Mouse (Mus musculus): ENCODE data around the gene Bdkrb1. TPM values are rescaled to one million over a fixed set of nuclear protein-coding genes. Genes with fewer than 3 reads are reported as not detected.

The Bdkrb1 gene
- polyA plus RNA-seq, 1 experiment from 2014 or later = not detected

DNA sequence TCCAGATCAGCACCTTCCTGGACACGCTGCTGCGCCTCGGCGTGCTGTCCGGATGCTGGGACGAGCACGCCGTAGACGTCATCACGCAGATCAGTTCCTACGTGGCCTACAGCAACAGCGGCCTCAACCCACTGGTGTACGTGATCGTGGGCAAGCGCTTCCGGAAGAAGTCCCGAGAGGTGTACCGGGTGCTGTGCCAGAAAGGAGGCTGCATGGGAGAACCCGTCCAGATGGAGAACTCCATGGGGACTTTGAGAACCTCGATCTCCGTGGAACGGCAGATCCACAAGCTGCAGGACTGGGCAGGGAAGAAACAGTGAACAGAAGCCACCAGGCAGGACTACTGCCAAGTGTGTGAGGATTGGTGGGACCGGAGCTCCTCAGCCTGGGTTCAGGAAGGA is 10.5 kb upstream of the Bdkrb1 start:
- no peak overlapping the region for H3K4me3 ChIP-seq (ENCODE audit: low read depth, low read length)
- 89% methylated on average over 23 of the region's 23 CpGs for WGBS (ENCODE audit: insufficient replicate concordance)
- H3K36me3 ChIP-seq (replicated peaks; ENCODE audit: insufficient read depth, low read length) = no peaks in the 10 kb centered on the region
- no peak overlapping the region for H3K4me2 ChIP-seq (ENCODE audit: low read depth, low read length)
- ATAC-seq = no peak
- no peak for DNase-seq
- TF ChIP-seq CTCF (IDR thresholded peaks at IDR 0.05; ENCODE audit: low read depth) = no peak
- no peak for TF ChIP-seq EP300 (IDR thresholded peaks at IDR 0.05; ENCODE audit: low read depth)
- no peaks in the 10 kb centered on the region for H3K27me3 ChIP-seq (ENCODE audit: insufficient read depth, low read length)
- no peak overlapping the region for H3K9ac ChIP-seq (replicated peaks)
- H3K9me3 ChIP-seq (ENCODE audit: low read length) = no peaks in the 10 kb centered on the region
- no peaks in the 10 kb centered on the region for H3K4me1 ChIP-seq (ENCODE audit: insufficient read depth)
- H3K27ac ChIP-seq (ENCODE audit: low read depth) = no peak overlapping the region

DNA sequence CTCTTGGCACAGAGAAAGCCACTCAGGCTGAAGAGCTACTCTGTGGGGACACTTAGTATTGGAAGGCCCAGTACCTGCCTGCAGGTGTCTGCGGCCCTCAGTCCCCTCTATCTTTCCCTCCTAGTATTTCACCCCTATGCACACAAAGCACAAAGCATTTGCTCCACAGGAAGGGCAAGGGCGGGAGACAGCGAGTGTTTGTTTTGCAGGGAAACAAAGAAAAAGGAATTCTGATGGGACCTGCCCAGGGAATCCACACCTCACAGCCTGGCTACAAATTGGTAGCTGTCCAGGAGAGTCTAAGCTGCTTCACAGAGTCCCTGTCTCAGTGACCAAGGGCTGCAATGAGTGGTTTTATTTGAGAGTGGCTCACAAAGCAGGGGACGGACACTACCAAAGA is 9.4 kb upstream of the Bdkrb1 start:
- no peaks in the 10 kb centered on the region for H3K9me3 ChIP-seq (ENCODE audit: low read length)
- no peak overlapping the region for H3K4me2 ChIP-seq (ENCODE audit: low read depth, low read length)
- no peak overlapping the region for H3K27ac ChIP-seq (ENCODE audit: low read depth)
- H3K27me3 ChIP-seq (ENCODE audit: insufficient read depth, low read length) = no peaks in the 10 kb centered on the region
- H3K4me3 ChIP-seq (ENCODE audit: low read depth, low read length) = no peak overlapping the region
- H3K9ac ChIP-seq (replicated peaks) = no peak overlapping the region
- H3K36me3 ChIP-seq (replicated peaks; ENCODE audit: insufficient read depth, low read length) = no peaks in the 10 kb centered on the region
- ATAC-seq = no peak
- WGBS (ENCODE audit: insufficient replicate concordance) = 62% methylated on average over 4 of the region's 4 CpGs
- H3K4me1 ChIP-seq (ENCODE audit: insufficient read depth) = no peaks in the 10 kb centered on the region
- TF ChIP-seq EP300 (IDR thresholded peaks at IDR 0.05; ENCODE audit: low read depth) = no peak
- no peak for TF ChIP-seq CTCF (IDR thresholded peaks at IDR 0.05; ENCODE audit: low read depth)
- DNase-seq = no peak

DNA sequence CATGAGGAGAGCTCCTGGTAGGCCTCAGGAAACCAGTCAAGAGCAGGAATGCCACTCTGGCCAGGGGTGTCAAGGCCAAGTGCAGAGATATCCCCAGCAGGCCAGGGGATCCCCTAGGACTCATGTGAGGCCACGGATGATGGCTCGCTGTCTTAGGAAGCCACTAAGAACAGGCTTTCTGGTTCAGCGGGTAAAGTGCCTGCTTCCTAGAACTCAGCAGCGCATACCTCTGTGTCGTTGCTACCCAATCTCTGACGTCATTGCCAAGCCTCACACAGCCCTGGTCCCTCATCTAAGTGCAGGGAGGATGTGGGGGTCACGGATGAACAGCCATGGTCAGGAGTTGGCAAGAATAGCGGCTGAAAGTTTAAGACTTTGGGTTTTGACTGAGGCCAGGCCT is 5.8 kb upstream of the Bdkrb1 start:
- DNase-seq = no peak
- ATAC-seq = peak; percentile 48; the same call in 1 of the 2 replicates
- WGBS (ENCODE audit: insufficient replicate concordance) = 77% methylated on average over 8 of the region's 8 CpGs
- Histone ChIP-seq H3K9me3 (ENCODE audit: low read length) (no peaks in the 10 kb centered on the region), H3K27ac (ENCODE audit: low read depth) (no peak overlapping the region), H3K4me2 (ENCODE audit: low read depth, low read length) (no peak overlapping the region), H3K4me3 (ENCODE audit: low read depth, low read length) (no peak overlapping the region), H3K36me3 (replicated peaks; ENCODE audit: insufficient read depth, low read length) (no peaks in the 10 kb centered on the region), H3K9ac (replicated peaks) (no peak overlapping the region), H3K27me3 (ENCODE audit: insufficient read depth, low read length) (no peaks in the 10 kb centered on the region), H3K4me1 (ENCODE audit: insufficient read depth) (no peaks in the 10 kb centered on the region)
- TF ChIP-seq EP300 (IDR thresholded peaks at IDR 0.05; ENCODE audit: low read depth) = no peak

- Histone ChIP-seq H3K4me1 (ENCODE audit: insufficient read depth) (no peaks in the 10 kb centered on the region), H3K4me2 (ENCODE audit: low read depth, low read length) (no peak overlapping the region), H3K27ac (ENCODE audit: low read depth) (no peak overlapping the region), H3K36me3 (replicated peaks; ENCODE audit: insufficient read depth, low read length) (no peaks in the 10 kb centered on the region), H3K27me3 (ENCODE audit: insufficient read depth, low read length) (no peaks in the 10 kb centered on the region), H3K9ac (replicated peaks) (no peak overlapping the region), H3K9me3 (ENCODE audit: low read length) (no peaks in the 10 kb centered on the region), H3K4me3 (ENCODE audit: low read depth, low read length) (no peak overlapping the region)
- ATAC-seq (no peak), DNase-seq (no peak)
- TF ChIP-seq CTCF (IDR thresholded peaks at IDR 0.05; ENCODE audit: low read depth) = no peak
- no peak for TF ChIP-seq EP300 (IDR thresholded peaks at IDR 0.05; ENCODE audit: low read depth)
- WGBS (ENCODE audit: insufficient replicate concordance) = 61% methylated on average over 10 of the region's 10 CpGs
These were observed 4.4 kb upstream of the Bdkrb1 start for GRCm38 (mm10) chr12:105598503-105598902.

DNA sequence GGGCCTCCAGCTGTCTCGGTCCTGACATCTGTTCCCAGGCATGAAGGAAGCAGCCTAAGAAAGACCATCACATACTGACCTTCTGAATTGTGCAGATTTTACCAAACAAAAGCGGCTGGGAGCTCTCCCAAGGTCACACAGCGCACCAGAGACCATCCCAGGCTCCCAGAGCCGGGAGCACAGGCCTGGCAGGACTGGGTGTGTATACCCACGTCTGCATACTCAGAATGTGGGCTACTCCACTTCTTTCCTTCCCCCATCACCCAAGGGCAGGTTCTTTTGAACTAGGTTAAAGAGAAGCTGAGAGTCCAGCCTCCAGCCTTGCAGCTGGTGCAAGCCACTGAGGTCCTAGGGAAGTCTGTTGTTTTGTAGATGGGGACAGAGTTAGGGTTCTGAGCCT is 3.8 kb upstream of the Bdkrb1 start:
- Histone ChIP-seq H3K9me3 (ENCODE audit: low read length) (no peaks in the 10 kb centered on the region), H3K4me1 (ENCODE audit: insufficient read depth) (no peaks in the 10 kb centered on the region), H3K27me3 (ENCODE audit: insufficient read depth, low read length) (no peaks in the 10 kb centered on the region), H3K27ac (ENCODE audit: low read depth) (no peak overlapping the region), H3K9ac (replicated peaks) (no peak overlapping the region), H3K36me3 (replicated peaks; ENCODE audit: insufficient read depth, low read length) (no peaks in the 10 kb centered on the region), H3K4me3 (ENCODE audit: low read depth, low read length) (no peak overlapping the region), H3K4me2 (ENCODE audit: low read depth, low read length) (no peak overlapping the region)
- TF ChIP-seq EP300 (IDR thresholded peaks at IDR 0.05; ENCODE audit: low read depth) (no peak), CTCF (IDR thresholded peaks at IDR 0.05; ENCODE audit: low read depth) (no peak)
- ATAC-seq (no peak), DNase-seq (no peak)
- 62% methylated on average over 5 of the region's 5 CpGs for WGBS (ENCODE audit: insufficient replicate concordance)

- 59% methylated on average over 6 of the region's 6 CpGs for WGBS (ENCODE audit: insufficient replicate concordance)
- ATAC-seq = no peak
These were observed 1.3 kb upstream of the Bdkrb1 start for GRCm38 (mm10) chr12:105601586-105601985.

DNA sequence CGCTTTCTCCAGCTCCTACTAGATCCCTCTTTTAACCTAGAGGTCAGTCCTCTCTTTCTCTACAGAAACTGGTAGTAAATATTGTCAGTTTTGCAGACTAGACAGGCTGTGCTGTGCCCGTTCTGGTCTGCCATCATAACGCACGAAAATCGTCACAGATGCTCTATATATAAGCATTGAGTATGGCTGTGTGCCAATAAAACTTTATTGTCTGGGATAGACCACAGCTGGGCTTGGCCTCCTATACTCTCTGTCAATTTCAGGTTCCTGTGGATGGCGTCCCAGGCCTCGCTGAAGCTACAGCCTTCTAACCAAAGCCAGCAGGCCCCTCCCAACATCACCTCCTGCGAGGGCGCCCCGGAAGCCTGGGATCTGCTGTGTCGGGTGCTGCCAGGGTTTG is 1.0 kb downstream of the Bdkrb1 start:
- no peak overlapping the region for H3K9ac ChIP-seq (replicated peaks)
- 86% methylated on average over 11 of the region's 11 CpGs for WGBS (ENCODE audit: insufficient replicate concordance)
- ATAC-seq = no peak

More at GRCm38 (mm10) chr12:105601586-105601985, 1.3 kb upstream of the Bdkrb1 start:
- Histone ChIP-seq H3K27ac (ENCODE audit: low read depth) (no peak overlapping the region), H3K4me1 (ENCODE audit: insufficient read depth) (no peaks in the 10 kb centered on the region), H3K4me2 (ENCODE audit: low read depth, low read length) (no peak overlapping the region), H3K4me3 (ENCODE audit: low read depth, low read length) (no peak overlapping the region), H3K27me3 (ENCODE audit: insufficient read depth, low read length) (no peaks in the 10 kb centered on the region), H3K36me3 (replicated peaks; ENCODE audit: insufficient read depth, low read length) (no peaks in the 10 kb centered on the region), H3K9ac (replicated peaks) (no peak overlapping the region), H3K9me3 (ENCODE audit: low read length) (no peaks in the 10 kb centered on the region)
- TF ChIP-seq CTCF (IDR thresholded peaks at IDR 0.05; ENCODE audit: low read depth) = no peak
- no peak for TF ChIP-seq EP300 (IDR thresholded peaks at IDR 0.05; ENCODE audit: low read depth)
- DNase-seq = no peak

More for the DNA sequence above, 1.0 kb downstream of the Bdkrb1 start:
- no peak for DNase-seq
- H3K27me3 ChIP-seq (ENCODE audit: insufficient read depth, low read length) = no peaks in the 10 kb centered on the region
- H3K27ac ChIP-seq (ENCODE audit: low read depth) = no peak overlapping the region
- no peaks in the 10 kb centered on the region for H3K36me3 ChIP-seq (replicated peaks; ENCODE audit: insufficient read depth, low read length)
- no peaks in the 10 kb centered on the region for H3K9me3 ChIP-seq (ENCODE audit: low read length)
- H3K4me1 ChIP-seq (ENCODE audit: insufficient read depth) = no peaks in the 10 kb centered on the region
- H3K4me2 ChIP-seq (ENCODE audit: low read depth, low read length) = no peak overlapping the region
- no peak for TF ChIP-seq EP300 (IDR thresholded peaks at IDR 0.05; ENCODE audit: low read depth)
- no peak for TF ChIP-seq CTCF (IDR thresholded peaks at IDR 0.05; ENCODE audit: low read depth)
- H3K4me3 ChIP-seq (ENCODE audit: low read depth, low read length) = no peak overlapping the region
